Mouse (Mus musculus): ENCODE measurements around the gene Cyp2f2. TPM values are rescaled to one million over a fixed set of nuclear protein-coding genes. Genes with fewer than 3 reads are reported as not detected.

Gene Cyp2f2
- polyA plus RNA-seq, 1 experiment from 2014 or later: 585 TPM

GRCm38 (mm10) chr7:27128162-27128561 lies 8.5 kb downstream of the Cyp2f2 start:
- ATAC-seq (peak; percentile 69), DNase-seq (ENCODE audit: low spot score) (peak; percentile 62)
- no peak overlapping the region for H3K4me3 ChIP-seq (ENCODE audit: low read depth, low read length)
- TF ChIP-seq CTCF (IDR thresholded peaks at IDR 0.05) (peak; percentile 85), EP300 (IDR thresholded peaks at IDR 0.05) (no peak)
- no peaks in the 10 kb centered on the region for H3K9me3 ChIP-seq (ENCODE audit: low read length)
- H3K27ac ChIP-seq (ENCODE audit: low read length): no peak overlapping the region
- no peaks in the 10 kb centered on the region for H3K27me3 ChIP-seq (replicated peaks; ENCODE audit: insufficient read depth, low read length)
- H3K4me2 ChIP-seq (replicated peaks; ENCODE audit: low read depth, low read length): no peak overlapping the region
- H3K4me1 ChIP-seq (ENCODE audit: insufficient read depth, low read depth, low read length): no peaks in the 10 kb centered on the region
- H3K9ac ChIP-seq (replicated peaks; ENCODE audit: low read depth): no peak overlapping the region
- H3K36me3 ChIP-seq (ENCODE audit: insufficient read depth, low read length): no peaks in the 10 kb centered on the region
- WGBS: 51% methylated on average over 3 of the region's 3 CpGs

- Histone ChIP-seq H3K4me2 (replicated peaks; ENCODE audit: low read depth, low read length) (no peak overlapping the region), H3K27ac (ENCODE audit: low read length) (no peak overlapping the region), H3K9me3 (ENCODE audit: low read length) (no peaks in the 10 kb centered on the region), H3K36me3 (ENCODE audit: insufficient read depth, low read length) (no peaks in the 10 kb centered on the region), H3K4me1 (ENCODE audit: insufficient read depth, low read depth, low read length) (no peaks in the 10 kb centered on the region), H3K27me3 (replicated peaks; ENCODE audit: insufficient read depth, low read length) (no peaks in the 10 kb centered on the region), H3K9ac (replicated peaks; ENCODE audit: low read depth) (no peak overlapping the region), H3K4me3 (ENCODE audit: low read depth, low read length) (no peak overlapping the region)
- no peak for ATAC-seq
- DNase-seq (ENCODE audit: low spot score): no peak
- 55% methylated on average over 13 of the region's 13 CpGs for WGBS
- TF ChIP-seq CTCF (IDR thresholded peaks at IDR 0.05) (no peak), EP300 (IDR thresholded peaks at IDR 0.05) (no peak)
Observed at GRCm38 (mm10) chr7:27128946-27129345, 9.2 kb downstream of the Cyp2f2 start.

- WGBS: 81% methylated on average over 12 of the region's 12 CpGs
- Histone ChIP-seq H3K27ac (ENCODE audit: low read length) (no peak overlapping the region), H3K9me3 (ENCODE audit: low read length) (no peaks in the 10 kb centered on the region), H3K4me2 (replicated peaks; ENCODE audit: low read depth, low read length) (no peak overlapping the region), H3K4me1 (ENCODE audit: insufficient read depth, low read depth, low read length) (no peaks in the 10 kb centered on the region), H3K9ac (replicated peaks; ENCODE audit: low read depth) (no peak overlapping the region), H3K4me3 (ENCODE audit: low read depth, low read length) (no peak overlapping the region), H3K36me3 (ENCODE audit: insufficient read depth, low read length) (no peaks in the 10 kb centered on the region), H3K27me3 (replicated peaks; ENCODE audit: insufficient read depth, low read length) (no peaks in the 10 kb centered on the region)
- no peak for ATAC-seq
- TF ChIP-seq CTCF (IDR thresholded peaks at IDR 0.05) (no peak), EP300 (IDR thresholded peaks at IDR 0.05) (no peak)
- DNase-seq (ENCODE audit: low spot score): no peak
Observed at GRCm38 (mm10) chr7:27129811-27130210, 10.1 kb downstream of the Cyp2f2 start.

- Histone ChIP-seq H3K4me3 (ENCODE audit: low read depth, low read length) (no peak overlapping the region), H3K4me1 (ENCODE audit: insufficient read depth, low read depth, low read length) (no peaks in the 10 kb centered on the region), H3K27me3 (replicated peaks; ENCODE audit: insufficient read depth, low read length) (no peaks in the 10 kb centered on the region), H3K9ac (replicated peaks; ENCODE audit: low read depth) (no peak overlapping the region), H3K9me3 (ENCODE audit: low read length) (no peaks in the 10 kb centered on the region), H3K4me2 (replicated peaks; ENCODE audit: low read depth, low read length) (no peak overlapping the region), H3K27ac (ENCODE audit: low read length) (no peak overlapping the region), H3K36me3 (ENCODE audit: insufficient read depth, low read length) (no peaks in the 10 kb centered on the region)
- TF ChIP-seq CTCF (IDR thresholded peaks at IDR 0.05) (no peak), EP300 (IDR thresholded peaks at IDR 0.05) (no peak)
- ATAC-seq (no peak), DNase-seq (ENCODE audit: low spot score) (no peak)
- WGBS: 87% methylated on average over 22 of the region's 22 CpGs
Observed at GRCm38 (mm10) chr7:27130521-27131370, 11.0 kb downstream of the Cyp2f2 start.

- H3K4me3 ChIP-seq (ENCODE audit: low read depth, low read length): no peak overlapping the region
- 67% methylated on average over 2 of the region's 2 CpGs for WGBS
- DNase-seq (ENCODE audit: low spot score) (no peak), ATAC-seq (no peak)
- H3K4me2 ChIP-seq (replicated peaks; ENCODE audit: low read depth, low read length): no peak overlapping the region
- no peaks in the 10 kb centered on the region for H3K36me3 ChIP-seq (ENCODE audit: insufficient read depth, low read length)
- no peak overlapping the region for H3K9ac ChIP-seq (replicated peaks; ENCODE audit: low read depth)
- H3K27ac ChIP-seq (ENCODE audit: low read length): no peak overlapping the region
- no peaks in the 10 kb centered on the region for H3K4me1 ChIP-seq (ENCODE audit: insufficient read depth, low read depth, low read length)
- no peaks in the 10 kb centered on the region for H3K9me3 ChIP-seq (ENCODE audit: low read length)
- TF ChIP-seq EP300 (IDR thresholded peaks at IDR 0.05) (no peak), CTCF (IDR thresholded peaks at IDR 0.05) (peak; percentile 22; the same call in 1 of the 2 replicates)
- H3K27me3 ChIP-seq (replicated peaks; ENCODE audit: insufficient read depth, low read length): no peaks in the 10 kb centered on the region
Observed at GRCm38 (mm10) chr7:27131387-27131786, 11.7 kb downstream of the Cyp2f2 start.

- DNase-seq (ENCODE audit: low spot score) (peak; percentile 58), ATAC-seq (0 out of 2 replicates have a peak, but pooled peaks have one; percentile 17)
- no peaks in the 10 kb centered on the region for H3K9me3 ChIP-seq (ENCODE audit: low read length)
- H3K27ac ChIP-seq (ENCODE audit: low read length): no peak overlapping the region
- TF ChIP-seq CTCF (IDR thresholded peaks at IDR 0.05) (peak; percentile 62), EP300 (IDR thresholded peaks at IDR 0.05) (no peak)
- no peaks in the 10 kb centered on the region for H3K27me3 ChIP-seq (replicated peaks; ENCODE audit: insufficient read depth, low read length)
- H3K4me1 ChIP-seq (ENCODE audit: insufficient read depth, low read depth, low read length): no peaks in the 10 kb centered on the region
- H3K9ac ChIP-seq (replicated peaks; ENCODE audit: low read depth): no peak overlapping the region
- H3K4me2 ChIP-seq (replicated peaks; ENCODE audit: low read depth, low read length): no peak overlapping the region
- no peak overlapping the region for H3K4me3 ChIP-seq (ENCODE audit: low read depth, low read length)
- 12% methylated on average over 10 of the region's 10 CpGs for WGBS
- no peaks in the 10 kb centered on the region for H3K36me3 ChIP-seq (ENCODE audit: insufficient read depth, low read length)
Observed at GRCm38 (mm10) chr7:27132588-27132987, 12.9 kb downstream of the Cyp2f2 start.
